Mouse (Mus musculus) hindbrain, embryonic 15.5 days (tissue): ENCODE measurements around the gene Fbxo9. TPM values are rescaled to one million over a fixed set of nuclear protein-coding genes. Genes with fewer than 3 reads are reported as not detected.
"Not testable (repeated sequence)": the region's sequence is repeated elsewhere in the genome, so short reads cannot be mapped to it uniquely, and the experiment has no call there.

Source experiments
- ATAC-seq: fragments of 200-750 bp; cut with Nextera tagmentation; 2 replicates; pipeline ENCODE4 v1.8.0; 2017; ENCODE audit warnings: low read depth, moderate number of reproducible peaks, moderate TSS enrichment; ENCODE audit not compliant: low FRiP score
- H3K27ac ChIP-seq: fragments of 300-500 bp; sonication (generic); replicated peaks from 2 replicates; pipeline ENCODE4 v1.5.1; 2015; ENCODE audit warnings: mild to moderate bottlenecking, inconsistent platforms
- H3K27me3 ChIP-seq: fragments of 300-500 bp; sonication (generic); 2 replicates; pipeline ENCODE4 v1.6.1; 2015; ENCODE audit warnings: control low read depth, inconsistent platforms
- H3K36me3 ChIP-seq: fragments of 300-500 bp; sonication (generic); 2 replicates; pipeline ENCODE4 v1.6.1; 2015; ENCODE audit warnings: control low read depth, inconsistent platforms
- H3K4me1 ChIP-seq: fragments of 300-500 bp; sonication (generic); replicated peaks from 2 replicates; pipeline ENCODE4 v1.6.1; 2015; ENCODE audit warnings: control low read depth, inconsistent platforms
- H3K4me2 ChIP-seq: fragments of 300-500 bp; sonication (generic); 2 replicates; pipeline ENCODE4 v1.6.1; 2015; ENCODE audit warnings: moderate library complexity, mild to moderate bottlenecking, inconsistent platforms
- H3K4me3 ChIP-seq: fragments of 300-500 bp; sonication (generic); 2 replicates; pipeline ENCODE4 v1.5.1; 2015; ENCODE audit warnings: mild to moderate bottlenecking, inconsistent platforms
- H3K9ac ChIP-seq: fragments of 300-500 bp; sonication (generic); 2 replicates; pipeline ENCODE4 v1.6.1; 2015; ENCODE audit warnings: inconsistent platforms
- H3K9me3 ChIP-seq: fragments of 300-500 bp; sonication (generic); 2 replicates; pipeline ENCODE4 v1.6.1; 2016; ENCODE audit warnings: control low read depth, inconsistent platforms
- WGBS: fragments of 180-500 bp; shearing (Covaris S2); methylation state at CpG from one replicate; pipeline ENCODE4 v1.1.7; 2015; 5-methylcytosine and 5-hydroxymethylcytosine counted together
- polyA plus RNA-seq: library from polyadenylated mRNA; unstranded; fragments of >200 nt; fragmentation: Nextera tagmentation; extraction: Ambion mirVana; gene quantifications from 2 replicates; pipeline ENCODE4 v1.2.1, GENCODE M21; 2015

Fbxo9 gene
- 74.3 and 83.5 TPM in 2 replicates for polyA plus RNA-seq

DNA sequence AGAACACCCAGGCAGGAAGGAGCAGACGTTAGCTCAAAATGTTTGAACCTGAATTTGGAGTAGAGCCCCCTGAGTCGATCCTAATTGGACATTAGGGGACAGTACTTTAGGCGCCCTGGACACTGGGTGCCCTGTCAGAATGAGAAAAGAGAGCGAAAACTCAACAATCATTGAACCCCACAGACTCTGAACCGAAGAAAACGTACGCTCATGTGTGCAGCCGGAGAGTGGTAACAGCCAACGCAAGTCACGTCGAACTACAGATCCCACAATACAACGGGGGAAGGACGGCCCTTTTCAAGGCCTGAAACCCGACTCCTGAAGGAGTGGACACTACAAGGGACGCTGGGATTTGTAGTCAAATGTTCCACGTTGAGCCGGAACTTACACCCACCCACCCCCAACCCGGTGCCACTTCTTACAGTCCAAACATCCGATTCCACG, at the start of gene Fbxo9, which contains the start of gene Ick:
Fbxo9 (minus strand) TSS at position 270 of the 444 bp plus-strand sequence.
Ick (plus strand) TSS at position 397 of the 444 bp plus-strand sequence.
- Histone ChIP-seq H3K36me3 (no peaks in the 10 kb centered on the region), H3K27me3 (no peaks in the 10 kb centered on the region), H3K27ac (peak within 1 kb of the TSS; percentile 93), H3K4me1 (peaks cover 30% of the 10 kb centered on the region), H3K9ac (peak within 1 kb of the TSS; percentile 77), H3K4me2 (peak within 1 kb of the TSS; percentile 90), H3K9me3 (no peaks in the 10 kb centered on the region), H3K4me3 (peak within 1 kb of the TSS; percentile 73)
- peak; percentile 95 for ATAC-seq
- WGBS = under 1% methylated on average over 20 of the region's 20 CpGs

DNA sequence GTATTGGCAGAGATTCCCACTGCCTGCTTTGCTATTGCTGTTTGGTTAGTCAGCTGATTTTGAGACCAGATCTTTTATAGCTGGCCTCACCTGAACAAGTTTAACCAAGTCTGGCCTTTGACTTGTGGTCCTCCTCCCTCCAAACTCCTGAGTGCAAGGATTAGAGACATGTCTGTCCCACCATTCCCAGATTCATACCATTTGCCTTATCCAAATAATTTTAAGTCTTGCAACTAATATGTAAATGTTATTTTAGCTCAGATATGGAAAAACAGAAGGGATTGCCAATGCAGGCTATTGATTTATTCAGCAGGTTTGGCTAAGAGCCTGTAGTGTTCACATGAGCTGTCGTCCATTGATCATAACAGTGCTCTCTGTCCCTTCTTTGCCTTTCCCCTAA, 48.4 kb upstream of the Fbxo9 start:
- Histone ChIP-seq H3K9me3 (no peaks in the 10 kb centered on the region), H3K27me3 (no peaks in the 10 kb centered on the region), H3K4me1 (no peaks in the 10 kb centered on the region), H3K4me3 (no peak overlapping the region), H3K27ac (no peak overlapping the region), H3K36me3 (peaks cover 83% of the 10 kb centered on the region), H3K4me2 (no peak overlapping the region), H3K9ac (no peak overlapping the region)
- WGBS = 83% methylated on average over 1 of the region's 1 CpGs
- ATAC-seq = no peak

GRCm38 (mm10) chr9:78154211-78154977, 45.5 kb upstream of the Fbxo9 start:
- Histone ChIP-seq H3K9ac (no peak overlapping the region), H3K4me1 (no peaks in the 10 kb centered on the region), H3K36me3 (peaks cover 71% of the 10 kb centered on the region), H3K9me3 (no peaks in the 10 kb centered on the region), H3K4me2 (no peak overlapping the region), H3K27ac (no peak overlapping the region), H3K27me3 (no peaks in the 10 kb centered on the region), H3K4me3 (no peak overlapping the region)
- ATAC-seq = no peak
- WGBS = 87% methylated on average over 11 of the region's 11 CpGs

GRCm38 (mm10) chr9:78149770-78150169, 40.9 kb upstream of the Fbxo9 start:
- H3K4me2 ChIP-seq, H3K27me3 ChIP-seq, ATAC-seq, H3K9ac ChIP-seq, H3K27ac ChIP-seq, H3K4me1 ChIP-seq, H3K9me3 ChIP-seq, H3K4me3 ChIP-seq: not testable (repeated sequence)
- H3K36me3 ChIP-seq = peaks cover 39% of the 10 kb centered on the region
- WGBS = 89% methylated on average over 2 of the region's 2 CpGs

- WGBS = 91% methylated on average over 6 of the region's 6 CpGs
- no peaks in the 10 kb centered on the region for H3K4me1 ChIP-seq
- no peak overlapping the region for H3K4me3 ChIP-seq
- no peak for ATAC-seq
- no peak overlapping the region for H3K9ac ChIP-seq
- H3K36me3 ChIP-seq = peaks cover 40% of the 10 kb centered on the region
- H3K27me3 ChIP-seq = no peaks in the 10 kb centered on the region
- H3K9me3 ChIP-seq = no peaks in the 10 kb centered on the region
- no peak overlapping the region for H3K4me2 ChIP-seq
- H3K27ac ChIP-seq = no peak overlapping the region
Observed at GRCm38 (mm10) chr9:78148149-78148548, 39.3 kb upstream of the Fbxo9 start.

- H3K9ac ChIP-seq = no peak overlapping the region
- no peaks in the 10 kb centered on the region for H3K4me1 ChIP-seq
- no peaks in the 10 kb centered on the region for H3K27me3 ChIP-seq
- no peak overlapping the region for H3K27ac ChIP-seq
- peaks cover 4% of the 10 kb centered on the region; the same call in 1 of the 2 replicates for H3K9me3 ChIP-seq
- 84% methylated on average over 6 of the region's 6 CpGs for WGBS
- H3K4me3 ChIP-seq = no peak overlapping the region
- H3K4me2 ChIP-seq = no peak overlapping the region
- ATAC-seq = no peak; the same call in 1 of the 2 replicates
- peaks cover 48% of the 10 kb centered on the region for H3K36me3 ChIP-seq
Observed at GRCm38 (mm10) chr9:78146627-78147026, 37.8 kb upstream of the Fbxo9 start.

GRCm38 (mm10) chr9:78146099-78146498, 37.2 kb upstream of the Fbxo9 start:
- Histone ChIP-seq H3K27ac (no peak overlapping the region), H3K4me2 (no peak overlapping the region), H3K27me3 (no peaks in the 10 kb centered on the region), H3K36me3 (peaks cover 48% of the 10 kb centered on the region), H3K4me1 (no peaks in the 10 kb centered on the region), H3K4me3 (no peak overlapping the region), H3K9ac (no peak overlapping the region), H3K9me3 (peaks cover 4% of the 10 kb centered on the region; the same call in 1 of the 2 replicates)
- WGBS = 66% methylated on average over 4 of the region's 4 CpGs
- peak; percentile 57; the same call in 1 of the 2 replicates for ATAC-seq

DNA sequence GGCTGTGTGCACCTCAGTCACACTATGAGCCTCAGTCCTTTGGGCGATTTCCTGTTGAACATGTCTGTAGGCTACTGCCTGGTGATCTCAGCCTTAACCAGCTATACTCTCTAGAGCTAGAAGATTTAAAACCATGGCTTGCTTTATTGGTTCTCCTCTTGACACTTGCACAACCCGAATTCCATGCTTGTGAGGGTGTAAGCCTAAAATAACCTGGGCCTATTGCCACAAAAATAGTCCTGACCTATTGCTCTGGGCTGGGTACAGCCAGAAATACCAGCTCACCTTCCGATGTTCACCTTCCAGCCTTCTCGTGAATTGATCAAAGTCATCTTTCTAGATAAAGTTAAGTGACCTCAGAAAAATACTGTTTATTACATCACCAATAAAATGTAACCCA, 30.6 kb upstream of the Fbxo9 start:
- whole genome bisulfite sequencing = 97% methylated on average over 4 of the region's 4 CpGs
- ATAC-seq = no peak
- H3K27ac ChIP-seq = no peak overlapping the region
- H3K9me3 ChIP-seq = peaks cover 4% of the 10 kb centered on the region; the same call in 1 of the 2 replicates
- no peaks in the 10 kb centered on the region for H3K27me3 ChIP-seq
- no peak overlapping the region for H3K4me2 ChIP-seq
- no peak overlapping the region for H3K9ac ChIP-seq
- H3K36me3 ChIP-seq = peaks cover 54% of the 10 kb centered on the region
- no peaks in the 10 kb centered on the region for H3K4me1 ChIP-seq
- H3K4me3 ChIP-seq = no peak overlapping the region

- H3K27ac ChIP-seq = no peak overlapping the region
- H3K27me3 ChIP-seq = no peaks in the 10 kb centered on the region
- H3K4me2 ChIP-seq = no peak overlapping the region
- H3K9ac ChIP-seq = no peak overlapping the region
- ATAC-seq = no peak
- H3K4me3 ChIP-seq = no peak overlapping the region
- 89% methylated on average over 9 of the region's 9 CpGs for WGBS
- no peaks in the 10 kb centered on the region for H3K4me1 ChIP-seq
- H3K9me3 ChIP-seq = peaks cover 4% of the 10 kb centered on the region; the same call in 1 of the 2 replicates
- peaks cover 50% of the 10 kb centered on the region for H3K36me3 ChIP-seq
Observed at GRCm38 (mm10) chr9:78138044-78138676, 29.3 kb upstream of the Fbxo9 start.

- Histone ChIP-seq H3K27ac (no peak overlapping the region), H3K9me3 (no peaks in the 10 kb centered on the region), H3K36me3 (peaks cover 47% of the 10 kb centered on the region), H3K9ac (no peak overlapping the region), H3K4me1 (no peaks in the 10 kb centered on the region), H3K4me3 (no peak overlapping the region), H3K27me3 (no peaks in the 10 kb centered on the region), H3K4me2 (no peak overlapping the region)
- ATAC-seq = no peak
- WGBS = 44% methylated on average over 7 of the region's 7 CpGs
Observed at GRCm38 (mm10) chr9:78135658-78136057, 26.8 kb upstream of the Fbxo9 start.

DNA sequence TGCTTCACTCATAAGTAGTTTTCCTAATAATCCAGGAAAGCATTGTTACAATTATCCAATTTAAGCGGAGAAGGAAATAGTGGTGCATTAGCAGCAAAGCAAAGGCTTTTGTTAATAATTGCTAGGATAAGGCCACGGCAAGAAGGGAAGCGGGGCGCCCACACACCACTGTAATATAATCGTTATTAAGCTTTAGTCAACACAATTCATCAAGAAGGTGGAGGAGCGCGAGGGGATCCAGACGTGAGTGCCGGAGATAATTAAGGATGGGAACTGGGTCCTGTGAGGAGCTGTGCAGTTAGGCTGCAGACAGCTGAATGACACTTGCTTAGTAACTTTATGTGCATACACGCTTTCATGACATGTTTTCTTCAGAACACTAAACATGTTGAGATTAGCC, 17.8 kb upstream of the Fbxo9 start:
- Histone ChIP-seq H3K4me2 (no peak overlapping the region), H3K9me3 (no peaks in the 10 kb centered on the region), H3K4me3 (no peak overlapping the region), H3K27ac (0 out of 2 replicates have a peak overlapping the region, but pooled peaks have one; percentile 31), H3K27me3 (no peaks in the 10 kb centered on the region), H3K9ac (no peak overlapping the region), H3K4me1 (peaks cover 22% of the 10 kb centered on the region), H3K36me3 (peaks cover 4% of the 10 kb centered on the region)
- ATAC-seq = peak; percentile 36; the same call in 1 of the 2 replicates
- WGBS = 62% methylated on average over 10 of the region's 10 CpGs

- 57% methylated on average over 6 of the region's 6 CpGs for WGBS
- H3K4me2 ChIP-seq = no peak overlapping the region
- H3K27ac ChIP-seq = peak overlapping the region; percentile 36
- H3K4me1 ChIP-seq = peaks cover 22% of the 10 kb centered on the region
- peak; percentile 46 for ATAC-seq
- no peaks in the 10 kb centered on the region for H3K36me3 ChIP-seq
- H3K9me3 ChIP-seq = no peaks in the 10 kb centered on the region
- no peaks in the 10 kb centered on the region for H3K27me3 ChIP-seq
- no peak overlapping the region for H3K9ac ChIP-seq
- H3K4me3 ChIP-seq = no peak overlapping the region
Observed at GRCm38 (mm10) chr9:78126007-78126406, 17.1 kb upstream of the Fbxo9 start.
